Mouse (Mus musculus) midbrain, embryonic 16.5 days (tissue): Measurements from ENCODE around the gene Acvr2b. TPM values are rescaled to one million over a fixed set of nuclear protein-coding genes. Genes with fewer than 3 reads are reported as not detected.

Source experiments
- ATAC-seq: fragments of 200-750 bp; cut with Nextera tagmentation; 2 replicates; pipeline ENCODE4 v1.8.0; 2017; ENCODE audit warnings: moderate TSS enrichment
- H3K27ac ChIP-seq: fragments of 300-500 bp; sonication (generic); 2 replicates; pipeline ENCODE4 v1.5.1; 2014; ENCODE audit warnings: mild to moderate bottlenecking, low read length, mixed read lengths
- H3K27me3 ChIP-seq: fragments of 300-500 bp; sonication (generic); 2 replicates; pipeline ENCODE4 v1.6.1; 2014; ENCODE audit warnings: low read depth, low read length, mixed read lengths; ENCODE audit not compliant: control insufficient read depth, insufficient read depth
- H3K36me3 ChIP-seq: fragments of 300-500 bp; sonication (generic); 2 replicates; pipeline ENCODE4 v1.6.1; 2014; ENCODE audit warnings: mild to moderate bottlenecking, low read length, moderate library complexity, mixed read lengths; ENCODE audit not compliant: control insufficient read depth, insufficient read depth
- H3K4me1 ChIP-seq: fragments of 300-500 bp; sonication (generic); 2 replicates; pipeline ENCODE4 v1.6.1; 2014; ENCODE audit warnings: mild to moderate bottlenecking, low read length, mixed read lengths; ENCODE audit not compliant: control insufficient read depth, insufficient read depth
- H3K4me2 ChIP-seq: fragments of 300-500 bp; sonication (generic); 2 replicates; pipeline ENCODE4 v1.6.1; 2014; ENCODE audit warnings: mild to moderate bottlenecking, low read length, mixed read lengths
- H3K4me3 ChIP-seq: fragments of 300-500 bp; sonication (generic); 2 replicates; pipeline ENCODE4 v1.5.1; 2014; ENCODE audit warnings: low read depth, mild to moderate bottlenecking, low read length, moderate library complexity, mixed read lengths
- H3K9ac ChIP-seq: fragments of 300-500 bp; sonication (generic); 2 replicates; pipeline ENCODE4 v1.6.1; 2014; ENCODE audit warnings: low read depth, low read length, mixed read lengths
- H3K9me3 ChIP-seq: fragments of 300-500 bp; sonication (generic); replicated peaks from 2 replicates; pipeline ENCODE4 v1.6.1; 2014; ENCODE audit warnings: mild to moderate bottlenecking, low read length, mixed read lengths; ENCODE audit not compliant: control insufficient read depth, poor library complexity, severe bottlenecking
- WGBS: fragments of 180-500 bp; shearing (Covaris S2); extraction: QIAGEN DNeasy Blood & Tissue Kit; methylation state at CpG from one replicate; pipeline ENCODE4 v1.1.7; 2014; 5-methylcytosine and 5-hydroxymethylcytosine counted together
- polyA plus RNA-seq: library from polyadenylated mRNA; unstranded; fragments of >200 nt; fragmentation: Nextera tagmentation; extraction: Ambion mirVana; gene quantifications from 2 replicates; pipeline ENCODE4 v1.2.1, GENCODE M21; 2015

Acvr2b gene
- polyA plus RNA-seq, 1 experiment from 2014 or later = 28.4 TPM

DNA sequence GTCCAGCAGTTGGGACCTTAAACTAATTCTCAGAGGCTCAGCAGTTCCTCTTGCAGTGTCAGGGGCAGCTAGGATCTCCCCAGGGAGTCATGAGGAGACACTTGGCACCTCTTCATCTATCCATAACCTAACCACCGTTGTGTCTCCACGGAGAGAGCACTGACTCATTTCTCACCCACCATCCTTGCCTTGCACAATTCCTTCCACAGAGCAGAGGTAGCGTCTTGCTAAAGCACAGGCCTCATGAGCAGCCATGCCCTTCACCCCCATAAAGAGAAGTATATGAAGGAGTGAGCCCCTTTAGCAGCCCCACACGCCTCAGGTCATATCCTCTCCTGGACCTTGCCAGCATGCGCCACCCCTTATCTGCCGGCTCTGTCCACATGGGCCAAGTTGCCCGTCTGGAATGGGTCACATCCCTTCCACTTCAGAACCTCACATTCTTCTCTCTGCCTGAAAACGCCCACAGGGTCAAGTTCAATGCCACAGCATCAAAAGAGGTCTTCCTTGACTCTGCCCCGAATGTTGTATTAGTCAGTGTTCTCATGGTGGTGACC is 71.8 kb downstream of the Acvr2b start:
- 86% methylated on average over 9 of the region's 9 CpGs for WGBS
- Histone ChIP-seq H3K27ac (no peak overlapping the region), H3K4me2 (no peak overlapping the region), H3K4me3 (no peak overlapping the region), H3K27me3 (no peaks in the 10 kb centered on the region), H3K9me3 (no peaks in the 10 kb centered on the region), H3K36me3 (no peaks in the 10 kb centered on the region), H3K4me1 (no peaks in the 10 kb centered on the region), H3K9ac (no peak overlapping the region)
- no peak for ATAC-seq

GRCm38 (mm10) chr9:119474717-119475611 is 73.0 kb downstream of the Acvr2b start:
- no peaks in the 10 kb centered on the region for H3K27me3 ChIP-seq
- H3K4me3 ChIP-seq = no peak overlapping the region
- 74% methylated on average over 15 of the region's 15 CpGs for WGBS
- H3K9ac ChIP-seq = no peak overlapping the region
- no peaks in the 10 kb centered on the region for H3K4me1 ChIP-seq
- no peaks in the 10 kb centered on the region for H3K9me3 ChIP-seq
- no peak for ATAC-seq
- no peak overlapping the region for H3K4me2 ChIP-seq
- no peaks in the 10 kb centered on the region for H3K36me3 ChIP-seq
- no peak overlapping the region for H3K27ac ChIP-seq

- H3K4me2 ChIP-seq = no peak overlapping the region
- 65% methylated on average over 6 of the region's 6 CpGs for WGBS
- no peaks in the 10 kb centered on the region; the same call in 1 of the 2 replicates for H3K27me3 ChIP-seq
- H3K27ac ChIP-seq = no peak overlapping the region
- H3K9me3 ChIP-seq = no peaks in the 10 kb centered on the region
- ATAC-seq = no peak
- H3K36me3 ChIP-seq = no peaks in the 10 kb centered on the region
- no peak overlapping the region for H3K9ac ChIP-seq
- no peaks in the 10 kb centered on the region for H3K4me1 ChIP-seq
- H3K4me3 ChIP-seq = no peak overlapping the region
Measured at GRCm38 (mm10) chr9:119477754-119478153, 75.8 kb downstream of the Acvr2b start.

DNA sequence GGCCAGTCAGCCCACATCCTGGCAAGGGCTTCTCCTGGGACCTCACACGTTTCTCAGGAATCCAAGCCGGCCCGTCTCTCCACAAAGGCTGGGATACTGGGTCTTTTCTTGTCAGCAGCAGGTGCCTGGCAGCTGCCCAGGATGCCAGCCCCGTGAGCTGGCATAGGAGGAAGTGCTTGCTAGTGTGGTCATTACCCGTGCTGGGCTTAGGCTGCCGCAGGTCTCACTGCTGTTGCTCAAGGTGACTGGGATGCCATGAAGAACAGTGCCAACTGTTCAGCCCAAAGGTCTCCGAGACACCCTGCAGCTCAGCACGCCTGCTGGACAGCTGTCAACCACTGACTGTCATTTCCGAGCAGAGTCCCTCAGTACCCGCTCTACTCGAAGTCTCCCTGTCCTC is 76.4 kb downstream of the Acvr2b start:
- Histone ChIP-seq H3K27me3 (no peaks in the 10 kb centered on the region; the same call in 1 of the 2 replicates), H3K9me3 (no peaks in the 10 kb centered on the region), H3K4me1 (no peaks in the 10 kb centered on the region), H3K4me2 (no peak overlapping the region), H3K36me3 (no peaks in the 10 kb centered on the region), H3K27ac (no peak overlapping the region), H3K4me3 (no peak overlapping the region), H3K9ac (no peak overlapping the region)
- no peak for ATAC-seq
- 77% methylated on average over 11 of the region's 11 CpGs for WGBS

DNA sequence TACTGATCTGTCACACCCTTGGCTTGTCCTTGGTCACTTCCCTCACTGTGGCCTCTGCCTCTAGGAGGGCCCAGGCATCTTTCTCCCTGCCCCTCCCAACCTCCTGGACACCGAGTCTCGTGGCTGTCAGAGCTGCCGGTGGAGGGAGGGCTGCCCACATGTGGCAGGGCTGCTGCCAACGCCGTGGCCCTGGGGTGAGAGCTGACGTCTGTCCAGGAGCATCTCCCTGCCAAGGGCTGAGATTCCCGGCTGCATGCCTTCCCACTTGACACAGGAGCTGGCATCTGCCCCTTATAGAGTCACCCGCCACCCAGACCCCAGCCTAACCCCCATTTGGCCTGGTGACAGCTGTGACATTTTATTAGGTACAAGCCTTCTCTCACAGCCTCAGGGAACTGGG is 77.4 kb downstream of the Acvr2b start:
- H3K36me3 ChIP-seq = no peaks in the 10 kb centered on the region
- H3K27me3 ChIP-seq = no peaks in the 10 kb centered on the region; the same call in 1 of the 2 replicates
- H3K9me3 ChIP-seq = no peaks in the 10 kb centered on the region
- H3K9ac ChIP-seq = 0 out of 2 replicates have a peak overlapping the region, but pooled peaks have one; percentile 25
- no peak overlapping the region for H3K27ac ChIP-seq
- H3K4me2 ChIP-seq = no peak overlapping the region
- ATAC-seq = no peak
- H3K4me3 ChIP-seq = no peak overlapping the region
- 58% methylated on average over 8 of the region's 8 CpGs for WGBS
- peaks cover 5% of the 10 kb centered on the region; the same call in 1 of the 2 replicates for H3K4me1 ChIP-seq

DNA sequence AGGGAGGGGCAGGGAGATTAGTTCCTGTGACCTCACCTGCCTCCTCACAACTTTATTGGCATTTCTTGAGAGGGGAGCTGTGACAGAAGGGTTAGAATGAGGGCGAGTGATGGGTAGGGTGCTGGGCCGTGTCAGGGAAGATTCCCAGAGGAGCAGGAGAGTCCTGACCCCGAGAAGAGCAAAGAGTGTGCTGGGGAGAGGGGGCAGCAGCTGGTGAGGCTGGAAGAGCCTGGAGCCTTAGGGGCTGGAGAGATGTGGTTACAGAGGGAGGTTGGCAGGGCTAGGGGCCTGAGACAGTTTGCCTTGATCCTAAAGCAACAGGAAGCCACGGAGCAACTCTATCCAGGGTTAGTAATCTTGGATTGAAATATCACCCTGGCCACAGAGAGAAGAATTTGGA is 79.7 kb downstream of the Acvr2b start:
- Histone ChIP-seq H3K9me3 (no peaks in the 10 kb centered on the region), H3K27ac (no peak overlapping the region), H3K4me3 (no peak overlapping the region), H3K9ac (no peak overlapping the region), H3K36me3 (no peaks in the 10 kb centered on the region), H3K4me2 (no peak overlapping the region), H3K27me3 (no peaks in the 10 kb centered on the region; the same call in 1 of the 2 replicates), H3K4me1 (peaks cover 5% of the 10 kb centered on the region; the same call in 1 of the 2 replicates)
- 77% methylated on average over 4 of the region's 4 CpGs for WGBS
- no peak for ATAC-seq

DNA sequence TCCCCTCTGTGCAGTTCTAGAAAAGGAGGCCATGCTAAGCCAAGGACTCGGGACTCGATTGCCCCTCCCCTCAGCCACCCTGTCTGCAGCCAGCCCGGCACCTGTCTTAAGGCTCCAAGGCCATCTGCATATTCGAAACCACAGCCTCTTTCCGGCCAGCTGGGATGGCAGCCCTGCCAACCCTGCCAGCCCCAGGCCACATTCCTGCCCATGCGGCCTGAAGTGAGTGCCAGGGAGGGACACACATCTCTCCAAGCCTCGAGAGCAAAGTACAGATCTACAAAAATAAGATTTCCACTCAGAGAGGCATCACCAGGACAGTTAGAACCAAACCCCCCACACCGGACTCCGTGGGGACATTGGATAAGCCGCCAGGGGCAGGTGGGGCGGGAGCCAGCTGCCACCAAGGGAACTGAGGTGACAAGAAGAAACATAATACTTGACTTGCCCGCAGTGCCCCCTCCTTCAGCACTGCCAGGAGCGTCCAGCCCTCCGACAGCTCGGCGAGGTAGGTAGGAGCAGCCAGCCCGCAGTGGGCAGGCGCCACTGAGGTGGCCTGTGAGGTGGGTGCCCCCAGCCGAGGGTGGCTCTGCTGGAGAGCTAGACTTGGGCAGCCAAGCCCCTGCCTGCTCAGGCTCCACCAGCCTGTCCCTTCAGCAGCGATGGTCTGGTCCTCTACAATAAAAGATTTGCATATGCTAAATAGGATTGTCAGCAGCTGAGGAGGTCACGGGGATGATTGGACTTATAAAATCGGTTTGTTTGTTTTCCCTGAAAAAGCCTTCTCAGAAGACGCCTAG is 81.8 kb downstream of the Acvr2b start:
- no peak overlapping the region for H3K4me2 ChIP-seq
- 44% methylated on average over 23 of the region's 23 CpGs for WGBS
- H3K27me3 ChIP-seq = no peaks in the 10 kb centered on the region; the same call in 1 of the 2 replicates
- H3K4me3 ChIP-seq = no peak overlapping the region
- no peak overlapping the region for H3K9ac ChIP-seq
- H3K9me3 ChIP-seq = no peaks in the 10 kb centered on the region
- no peaks in the 10 kb centered on the region for H3K36me3 ChIP-seq
- no peak for ATAC-seq
- peaks cover 5% of the 10 kb centered on the region; the same call in 1 of the 2 replicates for H3K4me1 ChIP-seq
- no peak overlapping the region for H3K27ac ChIP-seq

GRCm38 (mm10) chr9:119484420-119484819 is 82.5 kb downstream of the Acvr2b start:
- H3K9me3 ChIP-seq = no peaks in the 10 kb centered on the region
- peaks cover 5% of the 10 kb centered on the region; the same call in 1 of the 2 replicates for H3K4me1 ChIP-seq
- ATAC-seq = no peak
- no peak overlapping the region for H3K4me2 ChIP-seq
- no peak overlapping the region for H3K27ac ChIP-seq
- H3K4me3 ChIP-seq = no peak overlapping the region
- H3K36me3 ChIP-seq = no peaks in the 10 kb centered on the region
- WGBS = 53% methylated on average over 9 of the region's 9 CpGs
- no peaks in the 10 kb centered on the region; the same call in 1 of the 2 replicates for H3K27me3 ChIP-seq
- no peak overlapping the region for H3K9ac ChIP-seq
